Mouse (Mus musculus): ENCODE results near the gene Gnb2.

DNA sequence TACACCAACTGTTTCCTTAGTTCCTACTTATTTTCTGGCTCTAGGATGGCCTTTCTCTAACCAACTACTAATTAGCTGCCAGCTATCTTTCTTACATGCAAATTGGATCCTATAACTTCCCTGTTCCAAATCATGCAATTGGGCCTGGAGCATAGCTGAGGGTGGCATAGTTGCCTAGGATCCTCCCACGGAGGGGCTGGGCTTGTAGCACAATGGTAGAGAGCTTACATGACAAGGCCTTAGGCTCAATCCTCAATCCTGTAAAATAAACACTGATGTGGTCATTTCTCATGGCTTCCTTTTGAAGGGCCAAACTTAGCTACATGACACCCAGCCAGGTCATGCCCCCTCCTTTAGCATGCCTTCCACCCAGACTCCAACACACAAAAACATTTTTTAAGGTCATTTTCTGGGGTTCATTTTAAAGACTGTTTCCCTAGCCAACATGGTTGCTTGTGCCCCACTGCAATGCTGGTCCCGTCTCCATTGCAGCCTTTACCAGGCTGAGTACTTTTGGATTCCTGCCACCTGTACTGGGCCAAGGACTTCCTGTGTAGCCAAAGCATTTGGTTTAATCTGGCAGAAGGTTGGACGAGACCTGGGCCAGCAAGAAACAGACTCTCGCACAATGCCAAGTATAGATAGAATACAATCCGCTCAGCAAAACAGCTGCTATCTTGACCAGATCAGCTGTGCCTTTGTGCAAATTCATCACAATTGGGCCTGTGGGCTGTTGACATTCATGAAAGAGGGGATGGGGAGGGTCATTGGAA is 8.6 kb upstream of the Gnb2 start:
- TF ChIP-seq TAL1 (conservative IDR thresholded peaks at IDR 0.05; ENCODE audit: low read depth, low read length): no peak
- TF ChIP-seq GATA1 (IDR thresholded peaks at IDR 0.05; ENCODE audit: borderline replicate concordance, low read length): no peak
- TF ChIP-seq CTCF (IDR thresholded peaks at IDR 0.05; ENCODE audit: low read depth, low read length): no peak

All from G1E (cell line).